Mouse (Mus musculus): ENCODE results near the gene Smad9. TPM values are rescaled to one million over a fixed set of nuclear protein-coding genes. Genes with fewer than 3 reads are reported as not detected.

Gene Smad9
- total RNA-seq, 4 experiments from 2014 or later, result 26.9 to 55.8 (median 28.7) TPM

DNA sequence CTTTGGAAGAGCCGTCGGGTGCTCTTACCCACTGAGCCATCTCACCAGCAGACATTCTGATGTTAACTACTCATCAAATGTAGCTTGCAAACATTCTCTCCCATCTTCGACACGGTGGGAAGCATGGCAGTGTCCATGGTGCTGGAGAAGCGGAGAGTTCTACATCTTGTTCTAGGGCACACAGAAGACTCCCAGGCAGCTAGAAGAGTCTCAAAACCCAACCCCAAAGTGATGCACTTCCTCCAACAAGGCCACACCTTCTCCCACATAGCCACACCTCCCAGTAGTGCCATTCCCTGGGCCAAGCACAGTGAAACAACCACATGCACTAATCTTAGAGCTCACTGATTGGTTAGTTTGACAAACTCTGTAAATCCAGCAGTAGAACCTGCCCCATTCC, 53.7 kb downstream of the Smad9 start:
- DNase-seq, result no peak

DNA sequence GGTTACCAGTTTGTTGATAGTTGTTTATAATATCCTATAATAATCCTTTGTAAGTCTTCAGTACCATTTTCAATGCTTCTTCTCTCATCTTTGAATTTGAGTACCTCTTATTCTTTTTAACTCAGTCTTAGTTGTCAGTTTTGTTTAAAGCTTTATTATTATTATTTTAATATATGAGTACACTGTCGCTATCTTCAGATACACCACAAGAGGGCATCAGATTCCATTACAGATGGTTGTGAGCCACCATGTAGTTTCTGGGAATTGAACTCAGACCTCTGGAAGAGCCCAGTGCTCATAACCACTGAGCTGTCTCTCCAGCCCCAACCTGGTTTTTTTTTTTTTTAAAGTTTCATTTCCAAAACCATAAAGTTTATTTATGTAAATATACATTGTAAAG, 56.2 kb downstream of the Smad9 start:
- no peak for DNase-seq

DNA sequence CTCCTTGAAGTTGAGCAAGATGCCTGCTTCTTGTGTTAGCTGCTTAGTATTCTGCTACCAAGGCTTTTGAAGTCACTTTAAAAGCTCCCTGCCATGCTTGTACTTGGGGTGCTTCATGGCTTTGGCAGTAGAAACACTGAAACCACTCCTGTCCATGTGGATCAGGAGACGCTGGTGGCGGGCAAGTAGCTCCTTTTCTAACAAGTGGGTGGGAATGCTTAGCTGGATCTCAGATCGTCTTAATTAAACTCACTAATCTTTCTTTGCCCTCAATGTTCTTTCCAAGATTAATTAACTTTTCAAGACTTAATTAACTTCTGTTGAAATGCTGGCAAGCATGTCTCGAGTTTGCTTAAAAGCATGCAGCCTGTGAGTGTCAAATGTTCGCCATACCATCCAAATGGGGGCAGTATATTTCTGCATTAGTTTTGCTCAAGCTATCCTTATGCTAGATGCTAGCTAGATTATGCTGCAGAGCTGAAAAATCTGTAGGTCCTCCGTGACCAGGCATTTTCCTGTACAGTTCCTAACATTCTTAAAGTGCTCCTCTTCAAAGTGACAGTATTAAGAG, 58.1 kb downstream of the Smad9 start:
- no peak for DNase-seq

DNA sequence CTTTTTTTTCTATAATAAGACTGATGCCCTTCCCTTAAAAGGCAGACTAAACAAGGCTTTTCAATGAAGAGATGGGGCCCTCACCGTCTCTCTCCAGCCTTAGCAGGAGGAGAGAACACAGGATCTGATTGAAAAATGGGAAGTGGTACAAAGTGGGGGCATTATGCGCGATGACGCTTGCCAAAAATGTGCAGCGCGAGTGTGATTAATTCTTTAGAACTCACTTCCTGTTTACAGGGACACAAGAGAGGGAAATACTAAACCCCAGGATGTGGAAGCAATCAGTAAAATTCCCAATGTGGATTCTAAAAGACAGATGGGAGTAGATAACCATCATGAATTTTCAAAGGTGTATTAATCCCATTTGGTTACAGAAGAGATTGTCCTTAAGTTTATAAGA, 59.2 kb downstream of the Smad9 start:
- DNase-seq, result no peak

- no peak for DNase-seq
These were observed 59.9 kb downstream of the Smad9 start for GRCm38 (mm10) chr3:54815292-54815691.

- DNase-seq, result no peak
These were observed 67.1 kb downstream of the Smad9 start for GRCm38 (mm10) chr3:54822526-54822925.

GRCm38 (mm10) chr3:54832491-54832890, 77.1 kb downstream of the Smad9 start:
- no peak for DNase-seq

DNA sequence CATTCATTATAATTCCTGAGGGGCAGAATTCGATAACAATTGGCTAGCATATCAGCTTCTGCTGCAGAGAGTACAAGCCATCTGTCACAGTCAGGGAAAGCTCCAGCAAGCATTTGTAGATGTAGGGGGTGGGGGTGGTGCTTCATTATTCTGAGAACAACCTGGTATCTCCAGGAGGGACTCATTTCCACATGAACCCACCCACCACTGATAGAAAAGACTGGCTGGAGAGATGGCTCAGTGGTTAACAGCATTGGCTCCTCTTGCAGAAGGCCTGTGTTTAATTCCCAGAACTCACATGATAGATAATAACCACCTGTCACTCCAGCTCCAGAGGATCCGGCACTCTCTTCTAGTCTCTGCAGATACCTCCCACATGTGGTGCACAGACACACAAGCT, 80.0 kb downstream of the Smad9 start:
- DNase-seq, result no peak

Other genes starting within 250 kb of the Smad9 start
- 10 to 100 TPM; 35.7 to 66.3 (median 50.8) TPM for gene Supt20, start 62.8 kb upstream of the Smad9 start, total RNA-seq (2022)
- not detected for gene Gm21958, start 41.2 kb upstream of the Smad9 start, total RNA-seq (2022)
- 10 to 100 TPM; 28.5 to 47.2 (median 40.2) TPM for gene Exosc8, start 20.2 kb upstream of the Smad9 start, total RNA-seq (2022)
- gene Alg5, start 20.0 kb upstream of the Smad9 start, total RNA-seq (2022), result 10 to 100 TPM; 40.0 to 49.7 (median 41.0) TPM
- gene Rfxap, start 52.2 kb downstream of the Smad9 start, total RNA-seq (2022), result 10 to 100 TPM; 25.4 to 38.6 (median 31.6) TPM
- gene Sertm1, start 160.3 kb downstream of the Smad9 start, total RNA-seq (2022), result not detected